Mouse (Mus musculus): ENCODE measurements around the gene Srpk1. TPM values are rescaled to one million over a fixed set of nuclear protein-coding genes. Genes with fewer than 3 reads are reported as not detected.

The Srpk1 gene
- total RNA-seq (2022) = 10 to 100 TPM; 68.4 to 81.5 (median 72.8) TPM

- peak; percentile 83 for DNase-seq
These were observed at the start of gene Srpk1 for GRCm38 (mm10) chr17:28622300-28622759. Gene Srpk1, minus strand, starts transcription at chr17:28622709.

DNA sequence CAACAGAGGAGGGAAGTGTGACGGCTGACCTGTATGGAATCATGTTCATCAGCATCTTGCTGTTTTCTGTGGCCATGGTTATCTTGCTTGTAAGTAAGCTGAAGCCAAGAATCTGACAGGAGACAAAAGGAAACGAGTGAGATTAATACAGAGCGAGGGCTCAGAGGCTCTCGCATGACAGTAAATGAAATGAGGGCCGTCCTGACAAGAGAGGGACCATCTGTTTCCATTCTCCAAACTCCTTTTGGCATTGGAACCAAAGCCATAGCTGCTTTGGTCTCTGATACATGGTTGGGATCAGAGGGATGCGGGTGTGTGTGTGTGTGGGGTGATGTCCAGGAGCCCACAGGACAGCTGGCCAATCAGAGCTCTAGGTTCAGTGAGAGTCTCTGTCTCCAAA is 37.1 kb upstream of the Srpk1 start:
- DNase-seq = no peak

DNA sequence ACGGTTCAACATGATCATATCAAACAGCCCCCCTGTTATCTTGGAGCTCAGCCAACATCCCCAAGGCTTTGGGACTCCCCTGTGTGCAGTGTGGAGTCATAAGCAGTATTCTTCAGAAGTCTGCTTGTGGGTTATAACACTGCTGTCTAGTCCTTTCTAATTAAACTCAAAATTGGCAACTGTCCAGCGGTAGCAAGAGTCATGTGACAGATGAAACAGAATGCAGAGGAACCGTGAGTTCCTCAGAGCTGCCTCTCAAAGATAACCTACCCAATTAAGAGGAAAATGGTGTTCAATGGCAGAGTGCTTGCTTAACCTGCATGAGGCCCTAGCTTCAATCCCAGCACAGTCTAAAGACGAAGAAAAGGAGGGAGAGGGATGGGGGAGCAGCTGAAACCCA is 35.4 kb upstream of the Srpk1 start:
- no peak for DNase-seq

- no peak for DNase-seq
These were observed 27.8 kb upstream of the Srpk1 start for GRCm38 (mm10) chr17:28650268-28650667.

DNA sequence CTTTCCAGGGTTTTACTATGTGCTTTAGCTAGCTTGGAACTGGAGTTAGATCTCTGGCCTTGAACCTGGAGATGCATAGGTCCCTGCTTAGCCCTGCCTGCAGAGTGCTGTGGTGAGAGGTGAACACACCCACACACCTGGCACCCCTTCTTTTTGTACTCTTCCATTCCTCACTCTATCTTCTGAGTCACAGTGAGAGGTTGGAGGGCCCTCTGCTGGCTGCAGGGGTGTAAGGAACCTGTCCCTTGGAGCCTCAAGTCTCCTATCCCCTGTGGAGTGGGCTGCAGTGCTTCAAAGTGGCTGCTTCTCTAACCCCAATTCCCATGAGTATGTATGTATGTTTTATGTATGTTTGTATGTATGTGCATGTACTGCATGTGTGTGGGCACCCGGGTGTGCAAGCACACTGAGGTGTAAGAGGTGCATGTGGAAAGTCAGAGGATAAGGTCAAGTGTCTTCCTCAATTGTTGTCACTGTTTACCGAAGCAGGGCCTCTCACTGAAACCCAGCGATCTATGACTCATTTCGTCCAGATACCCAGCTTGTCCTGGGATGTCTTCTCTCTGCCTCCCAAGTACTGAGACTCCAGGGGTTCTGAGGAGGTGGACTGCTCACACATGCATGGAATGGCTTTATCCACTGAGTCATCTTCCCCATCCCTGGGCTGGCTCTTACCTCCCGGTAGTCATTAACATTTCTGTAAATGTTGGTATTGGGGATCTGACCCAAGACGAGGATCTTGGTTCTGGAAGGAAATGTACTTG is 26.3 kb upstream of the Srpk1 start:
- peak; percentile 5 for DNase-seq

GRCm38 (mm10) chr17:28646221-28646620 is 23.7 kb upstream of the Srpk1 start:
- DNase-seq = no peak

GRCm38 (mm10) chr17:28644112-28644511 is 21.6 kb upstream of the Srpk1 start:
- no peak for DNase-seq

DNA sequence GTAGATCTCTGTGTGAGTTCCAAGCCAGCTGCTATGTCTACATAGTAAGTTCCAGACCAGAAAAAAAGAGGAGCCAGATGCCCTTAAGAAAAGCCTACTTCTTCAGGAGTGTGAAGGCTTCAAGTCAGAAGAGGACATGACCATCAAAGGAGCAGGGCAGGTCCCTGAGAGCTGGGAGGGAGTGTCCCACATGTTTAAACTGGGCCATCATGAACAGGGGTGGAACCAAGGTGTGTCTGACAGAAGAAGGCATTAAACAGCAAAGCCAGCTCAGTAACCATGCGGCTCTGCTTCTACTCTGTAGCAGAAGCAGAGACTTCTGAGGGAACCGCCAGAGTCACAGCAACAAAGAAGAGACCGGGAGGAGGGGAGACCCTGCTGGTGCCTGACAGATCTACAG is 21.2 kb upstream of the Srpk1 start:
- no peak for DNase-seq

DNA sequence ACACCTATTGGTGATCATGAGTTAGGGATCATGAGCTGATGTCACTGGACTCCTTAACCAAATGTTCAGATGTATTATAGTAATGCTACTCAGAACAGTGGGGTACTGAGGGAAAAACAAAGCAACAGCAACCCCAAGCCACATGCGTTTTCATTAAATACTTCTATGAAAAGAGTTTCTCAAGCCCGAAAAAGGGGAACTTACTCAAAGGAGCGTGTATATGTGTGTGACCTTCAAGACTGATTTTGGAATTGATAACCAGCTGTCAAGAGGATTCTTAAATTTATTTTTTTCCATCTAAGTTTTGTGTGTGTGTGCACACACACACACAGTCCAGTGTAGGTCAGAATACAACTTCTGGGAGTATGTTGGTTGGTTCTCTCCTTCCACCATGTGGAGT is 17.6 kb upstream of the Srpk1 start:
- DNase-seq = no peak

DNA sequence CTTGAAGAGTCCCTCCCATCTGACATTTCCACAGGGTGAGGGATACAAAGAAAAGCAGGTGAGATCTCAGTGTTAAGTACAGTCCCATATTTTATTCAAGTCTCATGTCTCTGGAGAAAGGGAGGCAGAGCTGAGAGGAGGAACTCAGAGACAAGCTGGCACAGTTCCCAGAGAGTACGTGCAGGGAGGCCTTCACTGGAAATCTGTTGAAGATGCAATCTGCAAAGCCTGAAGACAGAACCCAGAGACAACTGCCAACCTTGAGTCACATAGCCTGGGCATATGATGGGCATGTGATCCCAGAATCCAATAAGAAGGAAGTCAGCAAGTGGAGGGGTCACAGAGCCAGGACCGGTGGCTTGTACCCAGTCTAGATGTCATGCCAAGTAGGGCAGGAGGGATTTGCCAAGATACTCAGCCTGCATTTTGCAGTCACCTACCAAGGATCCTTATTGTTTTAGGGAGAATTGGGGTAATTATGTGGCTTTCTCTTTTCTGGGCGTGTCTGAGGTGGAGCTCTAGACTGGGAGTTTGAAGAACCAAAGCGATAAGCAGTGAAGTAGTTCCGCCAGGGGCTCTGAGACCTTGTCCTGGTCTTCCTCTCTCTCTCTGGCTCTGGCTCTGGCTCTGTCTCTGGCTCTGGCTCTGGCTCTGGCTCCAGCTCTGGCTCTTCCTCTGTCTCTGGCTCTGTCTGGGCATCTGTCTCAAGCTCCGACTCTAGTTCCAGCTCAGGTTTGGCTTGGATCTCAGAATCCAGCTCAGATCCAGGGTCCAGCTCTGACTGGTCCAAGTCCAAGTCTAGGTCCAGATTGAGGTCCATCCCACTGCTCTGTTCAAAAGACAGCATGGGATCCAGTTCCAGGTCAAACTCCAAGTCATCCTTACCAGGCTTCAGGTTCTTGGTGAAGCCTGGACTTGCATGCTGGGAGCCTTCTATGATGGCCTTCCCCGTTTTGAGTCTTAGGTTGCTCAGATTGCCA is 15.5 kb upstream of the Srpk1 start:
- no peak for DNase-seq

DNA sequence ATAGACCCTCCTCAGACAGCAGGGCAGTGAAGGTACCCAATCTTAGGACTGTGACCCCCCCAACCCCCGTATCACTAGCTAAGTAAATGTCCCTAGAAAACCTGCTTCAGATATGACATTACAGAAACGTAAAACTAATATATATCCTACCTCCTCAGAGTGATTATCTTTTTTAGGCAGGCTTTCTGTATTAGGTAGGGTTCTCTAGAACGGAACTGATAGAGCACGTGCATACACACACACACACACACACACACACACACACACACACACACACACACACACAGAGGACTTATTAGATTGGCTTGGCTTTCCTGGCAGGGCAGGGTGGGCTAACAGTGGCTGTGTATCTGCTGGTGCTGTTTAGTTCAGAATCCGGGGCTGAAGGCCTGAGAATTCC is 13.3 kb upstream of the Srpk1 start:
- DNase-seq = no peak

- no peak for DNase-seq
These were observed 6.6 kb upstream of the Srpk1 start for GRCm38 (mm10) chr17:28629125-28629524.

DNA sequence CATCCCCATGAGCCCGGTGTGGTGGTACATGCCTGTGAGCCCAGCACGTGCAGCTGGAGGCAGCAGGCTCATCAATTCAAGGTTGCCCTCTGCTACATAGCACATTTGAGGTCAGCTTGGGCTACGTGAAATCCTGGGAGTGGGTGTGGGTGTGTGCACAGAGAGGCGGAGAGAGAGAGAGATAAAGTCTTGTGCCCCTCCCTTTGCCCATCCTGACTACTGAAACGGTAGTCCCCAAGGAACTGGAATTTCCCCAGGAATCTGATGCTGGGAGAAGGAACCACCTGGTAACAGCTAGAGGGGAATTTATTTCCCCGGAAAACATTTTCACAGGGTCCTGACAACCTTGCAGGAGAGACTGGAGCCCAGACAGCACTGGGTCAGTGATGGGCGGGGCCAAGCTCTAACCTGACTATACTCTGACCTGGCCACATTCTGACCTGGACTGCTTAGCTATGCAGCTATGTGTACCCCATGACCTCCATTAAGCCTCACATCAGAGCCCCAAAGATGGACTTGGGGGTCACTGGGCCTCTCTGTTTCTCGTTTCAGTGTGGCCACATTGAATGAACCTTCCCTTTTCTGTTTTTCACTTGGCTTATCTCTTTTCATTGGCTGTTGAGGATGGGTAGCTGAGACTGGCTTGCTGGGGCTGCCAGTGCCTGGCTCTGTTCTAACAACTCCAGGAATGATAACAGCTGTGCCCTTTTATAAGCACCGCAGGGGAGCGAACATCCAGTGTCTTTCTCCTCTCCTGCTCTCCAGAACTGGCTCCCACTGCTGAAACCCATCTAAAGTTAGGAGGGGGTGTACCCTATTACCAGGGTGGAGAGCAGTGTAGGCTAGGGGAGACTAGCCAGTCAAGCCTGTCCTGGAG is 6.0 kb upstream of the Srpk1 start:
- no peak for DNase-seq

GRCm38 (mm10) chr17:28626937-28627336 is 4.4 kb upstream of the Srpk1 start:
- no peak for DNase-seq

DNA sequence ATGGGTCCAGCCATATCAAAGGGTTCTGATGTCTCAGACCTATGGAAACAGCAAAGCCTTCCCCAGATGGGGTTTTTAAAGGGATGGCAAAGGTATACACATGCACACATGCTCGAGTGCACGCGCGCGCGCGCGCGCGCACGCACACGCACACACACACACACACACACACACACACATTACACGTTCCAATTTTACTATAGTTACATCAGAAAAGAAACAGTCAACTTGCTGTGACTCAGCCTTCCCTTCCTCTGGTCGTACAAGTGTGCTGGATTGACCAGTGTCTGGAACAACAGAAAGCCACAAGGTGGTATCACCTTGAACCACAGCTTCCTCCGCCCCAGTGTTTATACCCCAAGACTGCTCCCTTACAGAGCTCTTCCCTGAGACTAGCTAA is 2.8 kb upstream of the Srpk1 start:
- DNase-seq = no peak

DNA sequence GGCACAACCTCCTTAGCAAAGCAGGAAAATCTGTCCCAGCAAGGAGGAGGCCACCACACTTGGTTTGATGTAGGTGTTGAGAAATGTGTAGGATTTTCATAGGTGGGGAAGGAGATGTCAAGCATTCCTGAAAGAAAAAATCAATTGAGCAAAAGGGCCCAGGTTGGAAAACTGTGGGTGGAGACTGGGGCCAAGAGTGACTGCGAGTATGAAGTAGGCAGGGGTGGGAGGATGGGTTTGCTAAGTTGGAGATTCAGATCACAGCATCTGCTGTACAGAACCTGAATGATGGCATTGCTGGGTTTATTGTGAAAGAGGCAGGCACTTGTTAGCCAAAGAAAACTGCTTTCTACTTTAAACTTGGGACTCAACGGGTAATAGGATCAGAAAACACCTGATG is 2.3 kb upstream of the Srpk1 start:
- no peak for DNase-seq

DNA sequence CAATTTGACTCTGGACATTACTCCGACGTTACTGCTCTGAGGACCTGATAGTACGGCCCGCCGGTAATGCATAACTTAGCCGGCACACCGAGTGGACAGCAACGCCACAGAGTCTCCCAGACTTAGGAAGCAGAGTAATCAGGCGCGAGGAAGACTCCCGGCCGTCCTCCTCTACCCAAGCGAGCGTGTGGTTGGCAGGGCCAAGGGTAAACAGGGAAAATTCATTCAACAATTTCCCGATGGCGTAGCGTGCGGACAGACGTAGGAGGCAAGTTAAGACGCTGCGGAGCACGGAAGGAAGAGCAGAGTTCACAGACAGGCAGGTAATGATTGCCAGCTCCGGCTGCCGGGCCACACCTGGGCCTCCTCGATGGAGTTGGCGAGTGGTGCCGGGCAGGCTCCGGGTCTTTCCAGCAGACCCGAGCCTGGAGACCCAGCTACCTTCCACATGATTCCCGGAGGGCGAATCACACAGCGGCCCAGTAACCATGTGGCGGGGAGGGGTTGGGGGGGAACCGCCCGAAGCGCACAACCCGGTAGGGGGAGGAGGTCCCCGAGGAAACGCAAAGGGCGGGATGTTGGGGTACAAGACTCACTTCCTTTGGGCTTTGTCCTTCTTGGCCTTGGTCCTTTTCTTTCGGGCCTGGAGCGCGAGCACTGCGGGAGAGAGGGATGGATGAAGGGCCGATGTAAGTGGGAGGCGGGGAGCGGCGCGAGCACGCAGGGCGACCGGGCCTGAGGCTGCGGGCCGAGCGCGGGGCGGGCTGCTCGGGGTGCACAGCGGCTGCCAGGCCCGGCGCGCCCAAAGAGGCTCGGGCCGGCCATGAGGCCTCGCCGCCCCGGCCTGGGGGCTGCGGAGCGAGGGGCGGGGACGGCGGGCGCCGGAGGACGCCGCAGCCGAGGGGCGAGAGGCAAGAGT is 869 bp downstream of the Srpk1 start:
- peak; percentile 28 for DNase-seq

- DNase-seq = no peak
These were observed 3.7 kb downstream of the Srpk1 start for GRCm38 (mm10) chr17:28618775-28619174.

- DNase-seq = no peak
These were observed 4.4 kb downstream of the Srpk1 start for GRCm38 (mm10) chr17:28618124-28618523.

- no peak for DNase-seq
These were observed 4.9 kb downstream of the Srpk1 start for GRCm38 (mm10) chr17:28617636-28618035.

- no peak for DNase-seq
These were observed 7.2 kb downstream of the Srpk1 start for GRCm38 (mm10) chr17:28615332-28615731.

All from adrenal gland, adult 8-10 months (tissue).